Mouse (Mus musculus): ENCODE measurements around the gene Serpina1c. TPM values are rescaled to one million over a fixed set of nuclear protein-coding genes. Genes with fewer than 3 reads are reported as not detected.
"Not testable (repeated sequence)": the region's sequence is repeated elsewhere in the genome, so short reads cannot be mapped to it uniquely, and the experiment has no call there.

Gene Serpina1c
- polyA plus RNA-seq, 1 experiment from 2014 or later = 9.9 TPM

DNA sequence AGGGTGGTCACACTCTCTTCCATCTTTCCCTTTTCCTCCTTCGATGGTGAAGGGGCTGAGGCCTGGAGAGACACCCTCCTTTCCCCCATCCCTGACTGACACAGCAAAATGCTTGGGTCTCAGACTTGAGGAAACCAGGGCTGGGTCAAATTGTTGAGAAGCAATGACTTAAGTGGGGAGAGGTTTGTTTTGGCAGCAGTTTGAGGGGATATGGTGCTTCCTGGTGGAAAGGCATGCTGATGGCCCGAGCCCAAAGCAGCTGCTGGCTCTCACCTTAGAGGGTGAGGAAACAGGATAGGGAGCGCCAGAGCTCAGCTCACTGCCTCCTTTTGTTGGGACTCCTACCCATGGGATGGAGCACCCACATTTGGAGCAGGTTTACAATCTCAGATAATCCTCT is 43.7 kb downstream of the Serpina1c start:
- WGBS = 79% methylated on average over 3 of the region's 3 CpGs
- Histone ChIP-seq H3K4me3 (ENCODE audit: low read depth, low read length) (no peak overlapping the region), H3K9ac (ENCODE audit: low read depth, low read length) (no peak overlapping the region), H3K4me1 (replicated peaks; ENCODE audit: control insufficient read depth, insufficient read depth, low read length) (no peaks in the 10 kb centered on the region), H3K36me3 (ENCODE audit: control insufficient read depth, insufficient read depth) (no peaks in the 10 kb centered on the region), H3K9me3 (ENCODE audit: control insufficient read depth) (no peaks in the 10 kb centered on the region), H3K4me2 (replicated peaks; ENCODE audit: low read depth) (no peak overlapping the region), H3K27me3 (replicated peaks; ENCODE audit: control insufficient read depth, insufficient read depth, low read length) (no peaks in the 10 kb centered on the region), H3K27ac (ENCODE audit: low read depth, low read length) (0 out of 2 replicates have a peak overlapping the region, but pooled peaks have one; percentile 21)
- no peak for ATAC-seq
- TF ChIP-seq CTCF (IDR thresholded peaks at IDR 0.05; ENCODE audit: low read depth) = no peak

- H3K4me3 ChIP-seq (ENCODE audit: low read depth, low read length); H3K4me1 ChIP-seq (replicated peaks; ENCODE audit: control insufficient read depth, insufficient read depth, low read length); H3K36me3 ChIP-seq (ENCODE audit: control insufficient read depth, insufficient read depth); H3K27ac ChIP-seq (ENCODE audit: low read depth, low read length); H3K27me3 ChIP-seq (replicated peaks; ENCODE audit: control insufficient read depth, insufficient read depth, low read length); H3K9me3 ChIP-seq (ENCODE audit: control insufficient read depth); H3K9ac ChIP-seq (ENCODE audit: low read depth, low read length); H3K4me2 ChIP-seq (replicated peaks; ENCODE audit: low read depth): not testable (repeated sequence)
- 0 out of 2 replicates have a peak, but pooled peaks have one; percentile 41 for ATAC-seq
- WGBS = 25% methylated on average over 3 of the region's 4 CpGs
Observed at GRCm38 (mm10) chr12:103860571-103860970, 44.1 kb downstream of the Serpina1c start.

GRCm38 (mm10) chr12:103859584-103859983 is 45.1 kb downstream of the Serpina1c start:
- not testable (repeated sequence) for ATAC-seq; H3K4me1 ChIP-seq (replicated peaks; ENCODE audit: control insufficient read depth, insufficient read depth, low read length)

DNA sequence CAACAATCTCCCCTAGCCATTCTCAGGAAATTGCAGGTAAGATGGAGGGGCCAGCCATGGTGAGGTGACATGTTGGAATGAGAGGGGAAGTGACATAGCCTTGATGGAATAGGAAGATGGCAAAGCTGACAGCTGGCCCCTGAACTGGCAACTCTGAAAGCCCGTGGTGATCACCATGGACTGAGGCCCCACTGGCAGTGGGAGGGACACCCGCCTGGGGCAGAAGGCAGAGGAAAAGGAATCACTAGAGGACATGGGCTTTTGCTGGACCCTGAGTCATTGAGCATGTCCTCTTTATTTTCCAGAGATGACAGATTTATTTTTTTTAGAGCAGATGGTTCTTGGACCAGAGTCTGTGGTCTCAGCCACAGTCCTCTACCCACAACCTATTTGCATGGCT is 51.7 kb downstream of the Serpina1c start:
- not testable (repeated sequence) for ATAC-seq; H3K4me2 ChIP-seq (replicated peaks; ENCODE audit: low read depth)

More at GRCm38 (mm10) chr12:103859584-103859983, 45.1 kb downstream of the Serpina1c start:
- H3K9ac ChIP-seq (ENCODE audit: low read depth, low read length); H3K27me3 ChIP-seq (replicated peaks; ENCODE audit: control insufficient read depth, insufficient read depth, low read length); H3K36me3 ChIP-seq (ENCODE audit: control insufficient read depth, insufficient read depth); H3K4me2 ChIP-seq (replicated peaks; ENCODE audit: low read depth); H3K4me3 ChIP-seq (ENCODE audit: low read depth, low read length); H3K9me3 ChIP-seq (ENCODE audit: control insufficient read depth); H3K27ac ChIP-seq (ENCODE audit: low read depth, low read length): not testable (repeated sequence)
- WGBS = 54% methylated on average over 3 of the region's 3 CpGs

More for the DNA sequence above, 51.7 kb downstream of the Serpina1c start:
- H3K4me1 ChIP-seq (replicated peaks; ENCODE audit: control insufficient read depth, insufficient read depth, low read length); H3K27me3 ChIP-seq (replicated peaks; ENCODE audit: control insufficient read depth, insufficient read depth, low read length); H3K27ac ChIP-seq (ENCODE audit: low read depth, low read length); H3K9ac ChIP-seq (ENCODE audit: low read depth, low read length); H3K9me3 ChIP-seq (ENCODE audit: control insufficient read depth); H3K4me3 ChIP-seq (ENCODE audit: low read depth, low read length); H3K36me3 ChIP-seq (ENCODE audit: control insufficient read depth, insufficient read depth): not testable (repeated sequence)
- 79% methylated on average over 2 of the region's 2 CpGs for WGBS

Other genes with a start within 250 kb of the Serpina1c start
- gene Serpina6, start 247.7 kb downstream of the Serpina1c start, polyA plus RNA-seq (2015; fragmentation: Nextera tagmentation; extraction: Ambion mirVana) = 0.21 TPM in 1 of 2 replicates, not detected in the other
- gene Serpina16, start 228.7 kb downstream of the Serpina1c start, polyA plus RNA-seq (2015; fragmentation: Nextera tagmentation; extraction: Ambion mirVana) = not detected in 2 replicates
- gene Serpina1f, start 209.4 kb downstream of the Serpina1c start, polyA plus RNA-seq (2015; fragmentation: Nextera tagmentation; extraction: Ambion mirVana) = 0.18 and 0.21 TPM in 2 replicates
- 6.6 and 6.9 TPM in 2 replicates for gene Serpina1d, start 131.3 kb downstream of the Serpina1c start, polyA plus RNA-seq (2015; fragmentation: Nextera tagmentation; extraction: Ambion mirVana)
- 34.2 and 45.6 TPM in 2 replicates for gene Serpina1b, start 74.5 kb downstream of the Serpina1c start, polyA plus RNA-seq (2015; fragmentation: Nextera tagmentation; extraction: Ambion mirVana)
- 67.1 and 71.2 TPM in 2 replicates for gene Serpina1a, start 41.3 kb downstream of the Serpina1c start, polyA plus RNA-seq (2015; fragmentation: Nextera tagmentation; extraction: Ambion mirVana)
- gene Serpina1e, start 54.1 kb upstream of the Serpina1c start, polyA plus RNA-seq (2015; fragmentation: Nextera tagmentation; extraction: Ambion mirVana) = 177 and 211 TPM in 2 replicates
- gene Serpina11, start 85.1 kb upstream of the Serpina1c start, polyA plus RNA-seq (2015; fragmentation: Nextera tagmentation; extraction: Ambion mirVana) = not detected in 2 replicates
- gene Serpina9, start 108.9 kb upstream of the Serpina1c start, polyA plus RNA-seq (2015; fragmentation: Nextera tagmentation; extraction: Ambion mirVana) = not detected in 2 replicates
- gene Serpina12, start 139.6 kb upstream of the Serpina1c start, polyA plus RNA-seq (2015; fragmentation: Nextera tagmentation; extraction: Ambion mirVana) = not detected in 2 replicates
- gene Serpina5, start 196.2 kb upstream of the Serpina1c start, polyA plus RNA-seq (2015; fragmentation: Nextera tagmentation; extraction: Ambion mirVana) = 0.18 and 0.24 TPM in 2 replicates
- gene Serpina3a, start 207.8 kb upstream of the Serpina1c start, polyA plus RNA-seq (2015; fragmentation: Nextera tagmentation; extraction: Ambion mirVana) = 0.09 and 0.21 TPM in 2 replicates
- gene Serpina3b, start 223.1 kb upstream of the Serpina1c start, polyA plus RNA-seq (2015; fragmentation: Nextera tagmentation; extraction: Ambion mirVana) = not detected in 2 replicates
- gene Serpina3c, start 249.0 kb upstream of the Serpina1c start, polyA plus RNA-seq (2015; fragmentation: Nextera tagmentation; extraction: Ambion mirVana) = 0.09 TPM in 1 of 2 replicates, not detected in the other